Mouse (Mus musculus) ES-CJ7 (cell line): Measurements from ENCODE around the gene Aup1.
A peak's percentile ranks its signal among the peaks of the same experiment; 100 is the strongest.

Experiments
- DNase-seq: peaks from one replicate; pipeline ENCODE4 v3.0.0; 2011; ENCODE audit warnings: low read depth, low spot score

Aup1 gene

GRCm38 (mm10) chr6:83069488-83070246 is 15.3 kb downstream of the Aup1 start:
- DNase-seq, result no peak

GRCm38 (mm10) chr6:83070247-83070310 is 15.8 kb downstream of the Aup1 start, which contains the start of gene Tlx2:
Gene Tlx2, minus strand, starts transcription at chr6:83070293.
- DNase-seq, result no peak

- DNase-seq, result peak; percentile 82
Observed at GRCm38 (mm10) chr6:83070311-83071219, 16.2 kb downstream of the Aup1 start.

GRCm38 (mm10) chr6:83071220-83071619 is 16.9 kb downstream of the Aup1 start:
- DNase-seq, result peak; percentile 41

- peak; percentile 49 for DNase-seq
Observed at GRCm38 (mm10) chr6:83074979-83075378, 20.7 kb downstream of the Aup1 start.

- DNase-seq, result peak; percentile 36
Observed at GRCm38 (mm10) chr6:83077630-83078323, 23.5 kb downstream of the Aup1 start, which contains the start of gene Pcgf1. Gene Pcgf1, plus strand, starts transcription at chr6:83077869.

- DNase-seq, result peak; percentile 98
Observed at GRCm38 (mm10) chr6:83078324-83078858, 24.1 kb downstream of the Aup1 start.

GRCm38 (mm10) chr6:83080210-83080609 is 25.9 kb downstream of the Aup1 start:
- DNase-seq, result no peak

- DNase-seq, result no peak
Observed at GRCm38 (mm10) chr6:83083497-83083896, 29.2 kb downstream of the Aup1 start.

GRCm38 (mm10) chr6:83084477-83084876 is 30.2 kb downstream of the Aup1 start:
- DNase-seq, result no peak

GRCm38 (mm10) chr6:83086121-83087035 is 32.1 kb downstream of the Aup1 start, which contains the start of gene Lbx2:
Gene Lbx2, plus strand, starts transcription at chr6:83086367.
- no peak for DNase-seq

- DNase-seq, result no peak
Observed at GRCm38 (mm10) chr6:83087205-83087925, 33.0 kb downstream of the Aup1 start.

- no peak for DNase-seq
Observed at GRCm38 (mm10) chr6:83087926-83088260, 33.6 kb downstream of the Aup1 start.

GRCm38 (mm10) chr6:83092416-83093127 is 38.3 kb downstream of the Aup1 start:
- DNase-seq, result no peak

GRCm38 (mm10) chr6:83095968-83096367 is 41.6 kb downstream of the Aup1 start:
- no peak for DNase-seq

- DNase-seq, result no peak
Observed at GRCm38 (mm10) chr6:83098411-83098810, 44.1 kb downstream of the Aup1 start.

- DNase-seq, result peak; percentile 97
Observed at GRCm38 (mm10) chr6:83101316-83101687, 47.0 kb downstream of the Aup1 start, which contains the start of the genes Ccdc142 and Gm42688. Gene Ccdc142, plus strand, starts transcription at chr6:83101601. Gene Gm42688, plus strand, starts transcription at chr6:83101617.

GRCm38 (mm10) chr6:83101688-83102556 is 47.6 kb downstream of the Aup1 start:
- DNase-seq, result no peak

GRCm38 (mm10) chr6:83103130-83103650 is 48.9 kb downstream of the Aup1 start:
- DNase-seq, result no peak
